Mouse (Mus musculus) bone marrow, adult 2 months (tissue): Measurements from ENCODE around the gene Dalrd3.

ENCODE experiments used
- CTCF ChIP-seq: fragments of 200-500 bp; IDR thresholded peaks from 2 replicates; pipeline ENCODE4 v1.5.1; 2011; ENCODE audit warnings: low read length, control low read depth; ENCODE audit not compliant: control insufficient read depth, insufficient read depth
- POLR2A ChIP-seq: fragments of 200-500 bp; IDR thresholded peaks from 2 replicates; pipeline ENCODE4 v1.6.1; 2011; ENCODE audit warnings: low read depth, mild to moderate bottlenecking, control low read depth, low read length, borderline replicate concordance; ENCODE audit not compliant: control insufficient read depth

DNA sequence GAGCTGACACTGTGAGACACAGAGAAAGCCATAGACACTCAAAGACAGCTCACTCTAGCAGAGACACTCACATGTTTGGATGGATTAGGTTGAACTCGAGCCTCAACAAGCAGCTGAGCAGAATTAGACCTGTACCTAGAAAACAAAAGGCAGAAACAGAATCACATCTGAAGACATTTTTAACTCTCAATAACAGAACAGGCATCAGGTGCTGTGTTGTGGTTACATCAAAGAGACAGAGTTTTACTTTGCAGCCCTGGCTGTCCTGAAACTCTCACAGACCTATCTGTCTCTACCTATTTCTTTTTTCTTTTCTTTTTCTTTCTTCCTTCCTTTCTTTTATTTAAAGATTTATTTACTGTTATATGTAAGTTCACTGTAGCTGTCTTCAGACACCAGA is 47.6 kb downstream of the Dalrd3 start:
- TF ChIP-seq CTCF (no peak), POLR2A (no peak)
